Comparison of ENCODE assay signal across 27 mouse cellular contexts in genomic region chr1:131218933-131219332, GRCm38 (mm10). TPM values are rescaled to one million over a fixed set of nuclear protein-coding genes. Genes with fewer than 3 reads are reported as not detected.
DNase-seq lines count a peak whose midpoint lies in the region; ATAC-seq and TF ChIP-seq lines count a peak whose summit lies in the region.
"Had no signal": no experiment of that assay in that cellular context is flagged by ENCODE, and none has a peak within 500 bp of the region (broad histone marks: within the 10 kb centered on the region; RNA-seq: fewer than 3 reads in every experiment).

No protein-coding gene starts in this region.

- no peak overlapping the region for H3K4me3 ChIP-seq in gastrocnemius, adult 2 months
- H3K4me3 ChIP-seq: embryonic facial prominence, embryonic 13.5 days; embryonic facial prominence, embryonic 15.5 days; erythroblast, embryonic 14.5 days; forebrain, embryonic 10.5 days; forebrain, embryonic 12.5 days had no signal

- TF ChIP-seq CTCF in gastrocnemius, adult 2 months (IDR thresholded peaks at IDR 0.05): no peak

- intact Hi-C loops in gastrocnemius, adult 2 months (cut with DNase I): no loop called here
- intact Hi-C loops in gastrocnemius, postnatal 36 days (cut with DNase I): no loop called here

- no peak overlapping the region for H3K27ac ChIP-seq in gastrocnemius, adult 2 months
- H3K27ac ChIP-seq: embryonic facial prominence, embryonic 13.5 days; embryonic facial prominence, embryonic 15.5 days; forebrain, embryonic 10.5 days; forebrain, embryonic 12.5 days had no signal

- peak; percentile 9 for DNase-seq in gastrocnemius, adult 2 months
- no peak for DNase-seq in gastrocnemius, postnatal 36 days
- no peak for DNase-seq in ovary, adult 18-20 months (ENCODE audit: low spot score)
- no peak for DNase-seq in layer of hippocampus, postnatal 14 days (ENCODE audit: low spot score in 2 of 2)
- DNase-seq: adrenal gland, adult 8-10 months; adrenal gland, postnatal 14 days; adrenal gland, postnatal 36 days; cerebellum, adult 11 months; cerebellum, adult 18-20 months; cerebellum, adult 8-10 months; cerebellum, postnatal 10 days; cerebellum, postnatal 25 days; embryo, embryonic 11 days had no signal

- ATAC-seq in common myeloid progenitor, adult 5-6 weeks (replicated peaks; ENCODE audit: low read depth, poor library complexity, severe bottlenecking): peak; percentile 76
- ATAC-seq in hematopoietic stem cell, adult 5-6 weeks (replicated peaks in 1 of 2; ENCODE audit: insufficient read depth in 1 of 2, low FRiP score in 2 of 2, low TSS enrichment in 1 of 2, low read depth in 1 of 2, poor library complexity in 2 of 2, severe bottlenecking in 2 of 2): peak; percentile 84 to 94
- ATAC-seq in megakaryocyte progenitor cell, adult 5-6 weeks (replicated peaks; ENCODE audit: poor library complexity): peak; percentile 80
- no peak for ATAC-seq in cerebellum, adult (ENCODE audit: insufficient number of reproducible peaks, low FRiP score, low TSS enrichment)
- ATAC-seq: activated CD4-positive, CD25-positive, alpha-beta regulatory T cell, adult 4 months; CD4-positive, CD25-positive, alpha-beta regulatory T cell, adult 4 months; forebrain, embryonic 14.5 days; forebrain, embryonic 16.5 days; Patski had no signal

RNA-seq across cellular contexts. Expression of gene Rassf5, which starts 26.1 kb away (rescaled TPM):
- total RNA-seq in gastrocnemius, adult 2 months (2021): 1 to 10 TPM in 1 of 2 experiments, under 1 TPM in 1; 0.71 to 1.1 TPM
- total RNA-seq in gastrocnemius, postnatal 36 days (2021): 1 to 10 TPM in 1 of 2 experiments, under 1 TPM in 1; 0.35 to 1.2 TPM
- 48.2 and 49.4 TPM in 2 replicates for total RNA-seq in common myeloid progenitor, adult 5-6 weeks (2017)
- total RNA-seq in hematopoietic stem cell, adult 5-6 weeks (2017): 79.4 and 93.7 TPM in 2 replicates
- 46.0 and 48.9 TPM in 2 replicates for total RNA-seq in megakaryocyte progenitor cell, adult 5-6 weeks (2015)
- total RNA-seq in megakaryocyte progenitor cell, adult 5-6 weeks (2017): 45.1 and 47.6 TPM in 2 replicates
- 10 to 100 TPM; 20.4 to 22.8 TPM for total RNA-seq in layer of hippocampus, postnatal 14 days (2021)

Comparison
In these comparisons a context has a peak if more than half of its experiments do, and no peak if none do; other contexts are left out.
1. RNA of gene Rassf5, which starts 26.1 kb away (total RNA-seq): 79.4 to 93.7 TPM in hematopoietic stem cell, adult 5-6 weeks, 48.2 to 49.4 TPM in common myeloid progenitor, adult 5-6 weeks, 45.1 to 48.9 TPM in megakaryocyte progenitor cell, adult 5-6 weeks and 20.4 to 22.8 TPM in layer of hippocampus, postnatal 14 days; 0.35 to 1.2 TPM in gastrocnemius, postnatal 36 days and 0.71 to 1.1 TPM in gastrocnemius, adult 2 months; every median in the first group is over 4 times any median in the second.